Mouse (Mus musculus): ENCODE measurements at regions not wholly inside any gene's neighbourhood (a gene's known extent, or its start where the extent isn't known, plus 50 kb on each side); places are given as distances from the start of the nearest gene placed in this dataset.

GRCm38 (mm10) chr6:100045109-100045508 lies 242.2 kb downstream of the Rybp start:
- no peak for DNase-seq (ENCODE audit: low spot score in 2 of 2)

GRCm38 (mm10) chr6:100041161-100041560 lies 246.1 kb downstream of the Rybp start:
- DNase-seq (ENCODE audit: low spot score in 2 of 2), result no peak

- no peak for DNase-seq (ENCODE audit: low spot score in 2 of 2)
Observed at GRCm38 (mm10) chr6:100040459-100040984, 246.8 kb downstream of the Rybp start.

GRCm38 (mm10) chr6:100032701-100033100 lies 254.6 kb downstream of the Rybp start:
- peak in 1 of 2 experiments; percentile 74 for DNase-seq (ENCODE audit: low spot score in 2 of 2)

GRCm38 (mm10) chr6:100030522-100030921 lies 256.8 kb downstream of the Rybp start:
- DNase-seq (ENCODE audit: low spot score in 2 of 2), result no peak

- DNase-seq (ENCODE audit: low spot score in 2 of 2), result no peak
Observed at GRCm38 (mm10) chr6:100030010-100030409, 257.3 kb downstream of the Rybp start.

- DNase-seq (ENCODE audit: low spot score in 2 of 2), result no peak
Observed at GRCm38 (mm10) chr6:100027524-100027923, 259.8 kb downstream of the Rybp start.

GRCm38 (mm10) chr6:100025531-100025951 lies 261.7 kb downstream of the Rybp start:
- peak in 1 of 2 experiments; percentile 31 for DNase-seq (ENCODE audit: low spot score in 2 of 2)

- DNase-seq (ENCODE audit: low spot score in 2 of 2), result no peak
Observed at GRCm38 (mm10) chr6:100023434-100024095, 263.7 kb downstream of the Rybp start.

GRCm38 (mm10) chr6:100019016-100019415 lies 268.3 kb downstream of the Rybp start:
- DNase-seq (ENCODE audit: low spot score in 2 of 2), result no peak

- DNase-seq (ENCODE audit: low spot score in 2 of 2), result no peak
Observed at GRCm38 (mm10) chr6:100013949-100014348, 273.3 kb downstream of the Rybp start.

GRCm38 (mm10) chr6:100011520-100012062 lies 275.7 kb downstream of the Rybp start:
- peak in 1 of 2 experiments; percentile 38 for DNase-seq (ENCODE audit: low spot score in 2 of 2)

GRCm38 (mm10) chr6:100010954-100011481 lies 276.3 kb downstream of the Rybp start:
- no peak for DNase-seq (ENCODE audit: low spot score in 2 of 2)

GRCm38 (mm10) chr6:99999711-100000365 lies 273.6 kb upstream of the Prok2 start:
- no peak for DNase-seq (ENCODE audit: low spot score in 2 of 2)

- DNase-seq (ENCODE audit: low spot score in 2 of 2), result peak in 1 of 2 experiments; percentile 43
Observed at GRCm38 (mm10) chr6:99995970-99996956, 270.1 kb upstream of the Prok2 start.

- peak in 1 of 2 experiments; percentile 40 for DNase-seq (ENCODE audit: low spot score in 2 of 2)
Observed at GRCm38 (mm10) chr6:99994026-99994425, 267.8 kb upstream of the Prok2 start.

- DNase-seq (ENCODE audit: low spot score in 2 of 2), result peak; percentile 41 to 75
Observed at GRCm38 (mm10) chr6:99991079-99991478, 264.9 kb upstream of the Prok2 start.

- DNase-seq (ENCODE audit: low spot score in 2 of 2), result no peak
Observed at GRCm38 (mm10) chr6:99990604-99991003, 264.4 kb upstream of the Prok2 start.

- no peak for DNase-seq (ENCODE audit: low spot score in 2 of 2)
Observed at GRCm38 (mm10) chr6:99986449-99986848, 260.3 kb upstream of the Prok2 start.

- no peak for DNase-seq (ENCODE audit: low spot score in 2 of 2)
Observed at GRCm38 (mm10) chr6:99985322-99985721, 259.1 kb upstream of the Prok2 start.

GRCm38 (mm10) chr6:99984856-99985224 lies 258.6 kb upstream of the Prok2 start:
- no peak for DNase-seq (ENCODE audit: low spot score in 2 of 2)

All from cerebellum, postnatal 4 days (tissue).